Mouse (Mus musculus) liver, postnatal 0 days (tissue): ENCODE data around the gene Fam120b.

Experiments used
- CTCF ChIP-seq: sonication (generic); IDR thresholded peaks from 2 replicates; pipeline ENCODE4 v1.5.1; 2016; ENCODE audit warnings: antibody characterized with exemption, low read depth
- EP300 ChIP-seq: IDR thresholded peaks from 2 replicates; pipeline ENCODE4 v1.6.1; 2016; ENCODE audit warnings: antibody characterized with exemption, low read depth, mild to moderate bottlenecking

DNA sequence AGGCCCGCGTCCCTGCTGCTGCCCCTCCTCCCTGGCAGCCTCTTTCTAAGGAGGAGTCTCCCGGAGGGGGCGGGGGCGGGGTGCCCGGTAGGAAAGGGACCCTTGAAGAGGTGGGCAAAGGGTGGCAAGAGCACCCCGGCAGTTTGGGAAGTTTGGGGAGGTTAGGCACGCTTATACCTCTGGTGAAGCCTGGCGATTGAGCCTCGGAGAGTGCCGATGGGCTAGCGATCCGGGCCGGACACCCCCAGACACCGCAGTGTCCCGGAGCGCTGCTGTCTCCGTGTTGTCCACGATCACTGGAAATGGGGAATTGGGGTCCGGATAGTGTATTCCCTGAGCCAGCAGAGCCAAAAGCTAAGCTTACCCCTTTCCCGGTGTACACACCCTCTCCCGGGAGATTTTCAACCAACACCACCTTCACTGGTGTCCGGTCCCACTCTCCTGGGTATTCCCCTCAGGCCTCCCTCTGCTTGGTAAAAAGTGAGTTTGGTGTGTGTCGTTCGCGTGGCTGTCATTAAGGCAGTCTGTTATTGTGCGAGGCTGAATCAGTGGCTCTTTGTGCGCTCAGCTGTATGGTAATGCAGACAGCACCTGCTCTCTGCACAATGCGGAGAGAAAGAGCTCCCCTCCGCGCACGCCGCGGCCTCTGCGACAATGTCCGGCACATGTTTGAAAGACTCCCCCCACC is 19.4 kb upstream of the Fam120b start, which contains the start of gene Dll1:
- TF ChIP-seq EP300 (no peak), CTCF (no peak; the same call in 1 of the 2 replicates)
